Comparison of ENCODE assay signal across 12 mouse cellular contexts in the genomic region with DNA sequence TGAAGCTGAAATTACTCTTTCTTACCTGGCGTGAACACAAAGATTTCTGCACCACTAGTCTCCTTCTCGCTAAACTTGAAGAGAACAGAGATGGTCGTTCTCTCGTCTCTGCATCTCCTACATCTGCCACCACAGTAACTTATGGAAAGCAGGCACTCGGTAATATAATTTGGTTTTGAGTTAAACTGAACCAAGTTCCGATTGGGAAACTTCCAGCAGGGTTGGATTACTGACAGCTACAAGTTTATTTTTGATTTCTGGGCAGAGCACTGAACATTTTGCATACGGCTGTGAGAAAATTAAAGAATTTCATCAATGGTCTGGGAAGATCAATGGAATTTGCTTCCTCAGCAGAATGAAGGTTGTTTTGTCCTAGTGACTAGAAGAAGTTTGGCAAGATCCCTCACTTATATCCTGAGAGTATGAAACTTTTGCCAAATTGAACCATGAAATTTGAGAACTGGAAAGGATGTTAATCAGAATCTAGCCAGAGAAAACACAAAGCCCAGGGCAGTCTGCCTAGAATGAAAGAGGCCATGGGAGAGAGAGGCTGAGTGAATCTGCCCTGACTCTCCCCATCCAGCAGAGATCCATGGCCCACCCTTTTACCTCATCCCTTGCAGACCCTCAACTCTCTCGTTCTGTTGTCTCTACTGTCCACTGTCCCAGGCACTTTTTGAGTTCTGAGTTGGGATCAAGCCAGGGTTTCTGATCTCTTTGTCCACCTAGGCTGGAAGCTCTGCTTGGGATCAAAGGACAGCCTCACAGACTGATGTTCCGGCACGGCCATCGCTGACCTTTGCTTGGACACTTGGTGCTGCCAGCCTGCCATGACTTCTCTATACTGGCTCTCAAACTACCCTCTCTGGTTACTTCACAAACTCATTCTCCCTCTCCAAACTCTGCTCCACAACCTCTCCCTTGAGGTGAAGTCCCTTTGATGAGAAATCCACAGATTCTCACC. TPM values are rescaled to one million over a fixed set of nuclear protein-coding genes. Genes with fewer than 3 reads are reported as not detected.
DNase-seq lines count a peak whose midpoint lies in the region; TF ChIP-seq lines count a peak whose summit lies in the region.
"Had no signal": no experiment of that assay in that cellular context is flagged by ENCODE, and none has a peak within 500 bp of the region (broad histone marks: within the 10 kb centered on the region; RNA-seq: fewer than 3 reads in every experiment).

No protein-coding gene starts in this region.

- 87% methylated on average over 11 of the region's 11 CpGs for WGBS in heart, embryonic 10.5 days

- no peak for TF ChIP-seq CTCF in brain, embryonic 14.5 days (IDR thresholded peaks at IDR 0.05; ENCODE audit: borderline replicate concordance, extremely low read depth, insufficient read depth, insufficient read length)

- no peaks in the 10 kb centered on the region for H3K27me3 ChIP-seq in heart, embryonic 10.5 days (ENCODE audit: insufficient read depth, poor library complexity, severe bottlenecking)
- H3K27me3 ChIP-seq: intestine, embryonic 15.5 days; liver, embryonic 13.5 days had no signal

- H3K9me3 ChIP-seq in heart, embryonic 10.5 days, result no peaks in the 10 kb centered on the region
- H3K9me3 ChIP-seq: intestine, embryonic 15.5 days; liver, embryonic 13.5 days had no signal

- H3K36me3 ChIP-seq in heart, embryonic 10.5 days, result no peaks in the 10 kb centered on the region
- H3K36me3 ChIP-seq: intestine, embryonic 15.5 days; liver, embryonic 13.5 days had no signal

- H3K4me3 ChIP-seq in heart, embryonic 10.5 days, result no peak overlapping the region
- H3K4me3 ChIP-seq: intestine, embryonic 15.5 days; liver, embryonic 13.5 days had no signal

- no peaks in the 10 kb centered on the region for H3K4me1 ChIP-seq in heart, embryonic 10.5 days
- H3K4me1 ChIP-seq: intestine, embryonic 15.5 days; liver, embryonic 13.5 days had no signal

- DNase-seq in heart, adult 8-10 months (ENCODE audit: low spot score), result peak; percentile 45
- no peak for DNase-seq in heart, embryonic 10.5 days (ENCODE audit: low spot score)
- peak; percentile 72 for DNase-seq in 3T3-L1 (ENCODE audit: low read depth, low spot score)
- peak; percentile 58 for DNase-seq in brain, embryonic 14.5 days (ENCODE audit: low read depth)
- peak; percentile 9 for DNase-seq in kidney, postnatal 14 days
- DNase-seq in adrenal gland, postnatal 14 days, result no peak
- DNase-seq in embryo, embryonic 10 days (ENCODE audit: low spot score), result no peak
- DNase-seq in ovary, postnatal 36 days (ENCODE audit: low spot score), result no peak
- DNase-seq: cerebellum, postnatal 36 days; liver, embryonic 13.5 days; thymus, postnatal 36 days had no signal

- no peak overlapping the region for H3K27ac ChIP-seq in heart, embryonic 10.5 days
- H3K27ac ChIP-seq: intestine, embryonic 15.5 days; liver, embryonic 13.5 days had no signal

- TF ChIP-seq POLR2A in brain, embryonic 14.5 days (IDR thresholded peaks at IDR 0.05; ENCODE audit: borderline replicate concordance, extremely low read depth, insufficient read depth, insufficient read length, poor library complexity, severe bottlenecking), result no peak

RNA-seq across cellular contexts. Expression of a gene that starts 48.5 kb away (rescaled TPM):
- 10 to 100 TPM; 57.7 to 67.0 (median 61.7) TPM for total RNA-seq in heart, adult 8-10 months (2022)
- 137 and 157 TPM in 2 replicates for polyA plus RNA-seq in heart, embryonic 10.5 days (2016; fragmentation: Nextera tagmentation; extraction: Ambion mirVana)
- 103 and 113 TPM in 2 replicates for polyA plus RNA-seq in brain, embryonic 14.5 days (2012; rRNA removed)
- 96.4 and 97.4 TPM in 2 replicates for total RNA-seq in adrenal gland, postnatal 14 days (2021)

Comparison
In these comparisons a context has a peak if more than half of its experiments do, and no peak if none do; other contexts are left out.
1. DNase-seq: peak in heart, adult 8-10 months (single experiment), 3T3-L1 (single experiment), brain, embryonic 14.5 days (single experiment) and kidney, postnatal 14 days (single experiment); none in heart, embryonic 10.5 days (single experiment), adrenal gland, postnatal 14 days (single experiment), embryo, embryonic 10 days (single experiment) and ovary, postnatal 36 days (single experiment).